Mouse (Mus musculus) yolk sac, embryonic 10.5 days (tissue): Measurements from ENCODE around the gene Prm1.
"Not testable (repeated sequence)": the region's sequence is repeated elsewhere in the genome, so short reads cannot be mapped to it uniquely, and the experiment has no call there.

ENCODE experiments used
- DNase-seq: peaks from one replicate; pipeline ENCODE4 v3.0.0-alpha.2; 2017; ENCODE audit warnings: low spot score

Gene Prm1

DNA sequence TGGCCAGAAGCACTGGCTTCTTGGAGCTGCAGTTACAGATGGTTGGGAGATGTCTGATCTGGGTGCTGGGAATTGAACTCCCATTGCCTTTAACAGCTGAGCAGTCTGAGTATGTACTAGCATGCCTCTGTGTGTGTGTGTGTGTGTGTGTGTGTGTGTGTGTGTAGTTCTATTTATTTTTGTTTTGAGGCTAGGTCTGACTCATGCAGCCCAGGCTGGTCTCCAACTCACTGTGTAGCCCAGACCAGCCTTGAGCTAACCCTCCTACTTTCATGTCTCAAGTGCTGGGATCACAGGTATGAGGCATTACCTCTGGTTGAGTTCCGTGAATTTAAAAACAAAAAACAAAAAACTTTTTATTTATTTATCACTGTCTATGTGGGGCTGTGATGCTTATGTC is 18.9 kb upstream of the Prm1 start:
- no peak for DNase-seq

DNA sequence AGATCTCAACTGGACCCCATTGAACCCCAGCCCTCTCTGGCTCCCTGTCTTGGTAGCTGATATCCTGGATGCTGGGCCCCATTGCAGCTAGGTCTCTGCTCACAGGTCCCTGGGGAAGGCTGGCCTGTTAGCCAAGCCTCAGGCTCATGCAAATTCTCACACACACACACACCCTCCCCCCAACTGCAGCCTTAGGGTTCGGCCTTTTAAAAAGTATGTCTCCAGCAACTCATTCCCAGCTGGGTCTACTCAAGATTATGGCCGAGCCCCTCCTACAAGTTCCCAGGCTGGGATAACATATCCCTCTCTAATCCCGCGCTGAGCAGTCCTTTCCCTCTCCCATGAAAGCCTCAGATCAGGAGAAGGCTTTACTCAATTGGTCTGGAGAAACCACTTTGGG is 15.7 kb upstream of the Prm1 start:
- no peak for DNase-seq

DNA sequence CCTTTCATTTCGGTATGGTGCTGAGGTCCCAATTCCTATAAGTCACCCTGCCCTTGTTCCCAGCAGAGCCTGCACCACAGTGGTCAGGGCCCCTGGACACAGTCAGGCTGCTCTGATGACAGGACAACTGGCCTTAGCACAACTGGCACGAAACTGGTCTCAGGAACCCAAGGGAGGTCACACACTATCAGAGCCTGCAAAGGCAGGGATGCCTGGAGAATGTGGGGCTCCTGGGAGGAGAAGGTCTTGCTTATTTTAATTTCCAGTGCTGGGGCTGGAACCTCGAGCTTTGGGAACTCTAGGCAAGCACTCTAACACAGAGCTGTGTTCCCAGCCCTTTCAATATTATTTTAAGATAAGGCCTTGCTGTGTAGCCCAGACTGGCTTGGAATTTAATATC is 14.3 kb upstream of the Prm1 start:
- DNase-seq = no peak

DNA sequence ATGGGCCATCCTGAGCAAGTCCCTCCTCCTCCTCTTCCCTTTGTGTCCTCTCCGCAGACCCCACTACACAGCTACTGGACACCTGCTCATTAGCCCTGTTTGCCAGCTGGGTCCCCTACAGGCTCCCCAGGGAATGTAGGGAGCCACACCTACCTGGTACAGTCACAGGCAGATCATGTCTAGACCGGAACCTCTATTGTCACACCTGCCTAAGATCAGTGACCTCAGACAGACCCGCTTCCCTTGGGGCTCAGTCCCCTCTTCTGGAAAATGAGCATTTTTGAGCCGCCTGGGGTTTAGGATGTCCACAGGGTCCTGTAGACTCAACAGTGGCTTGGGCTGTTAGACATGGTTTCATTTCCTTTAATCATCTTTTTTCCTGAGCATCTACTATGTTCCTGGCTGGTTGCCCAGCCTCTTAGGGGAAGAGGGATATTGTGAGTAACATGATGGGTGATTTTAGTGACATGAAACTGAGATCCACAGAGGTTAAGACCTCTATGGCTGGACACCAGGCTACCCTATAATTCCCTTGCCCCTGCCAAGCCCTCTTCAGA is 13.0 kb upstream of the Prm1 start:
- no peak for DNase-seq

DNA sequence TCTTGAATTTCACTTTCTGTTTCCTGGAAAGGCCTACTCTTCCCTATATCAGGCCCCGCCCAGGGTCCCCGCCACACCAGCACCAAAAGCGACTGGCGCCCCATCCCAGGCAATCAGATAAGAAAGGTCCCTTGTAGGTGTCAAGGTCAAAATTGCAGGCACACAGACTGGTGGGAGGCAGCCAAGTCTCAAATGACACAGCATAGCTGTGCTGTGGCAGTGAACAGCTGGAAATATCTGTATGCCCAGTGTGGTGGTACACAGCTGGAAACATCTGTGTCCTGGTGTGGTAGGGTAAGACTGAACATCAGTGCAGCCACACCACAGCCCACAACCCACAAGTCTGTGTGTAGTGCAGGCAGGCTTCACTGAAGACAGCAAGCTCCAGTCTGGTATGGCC is 9.2 kb upstream of the Prm1 start:
- no peak for DNase-seq

DNA sequence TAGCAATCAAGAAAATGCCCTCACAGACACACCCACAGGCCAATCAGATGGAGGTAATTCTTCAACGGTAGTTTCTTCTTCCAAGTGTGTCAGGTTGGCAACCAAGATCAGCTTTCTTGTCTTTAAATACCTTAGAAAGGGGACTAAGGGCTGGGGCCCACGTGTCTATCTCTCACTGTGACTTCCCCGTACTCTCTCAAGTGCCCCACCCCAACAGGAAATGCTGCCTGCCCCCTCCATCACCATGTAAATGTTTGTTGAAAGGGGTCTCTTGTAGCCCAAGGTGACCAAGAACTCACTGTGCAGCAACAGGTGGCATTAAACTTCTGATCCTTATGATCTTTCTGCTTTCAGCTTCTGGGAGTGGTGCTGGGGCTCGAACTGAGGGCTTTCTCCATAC is 8.1 kb upstream of the Prm1 start:
- DNase-seq = no peak

DNA sequence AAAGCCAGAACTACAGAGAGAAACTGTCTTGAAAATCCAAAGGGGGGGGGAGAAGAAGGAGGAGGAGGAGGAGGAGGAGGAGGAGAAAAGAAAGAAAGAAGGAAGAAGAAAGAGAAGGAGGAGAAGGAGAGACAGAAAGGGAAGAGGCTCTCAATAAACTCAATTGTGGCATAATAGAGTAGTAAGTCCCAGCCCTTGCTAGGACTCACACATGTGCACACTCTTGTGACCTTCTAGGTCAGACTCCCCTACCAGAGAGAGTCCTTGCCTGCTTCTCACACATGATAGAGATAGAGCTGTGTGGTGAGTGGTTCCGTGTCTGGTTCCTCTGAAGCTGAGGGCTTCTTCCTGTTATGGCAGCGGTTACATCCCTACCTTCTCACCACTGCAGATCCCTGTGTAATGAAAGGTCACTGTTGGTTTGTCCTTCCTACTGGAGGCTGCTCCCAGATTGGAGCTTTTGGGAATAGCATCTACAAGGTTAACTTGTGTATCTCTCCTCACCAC is 7.3 kb upstream of the Prm1 start, which contains the start of gene Gm11172:
TSS of gene Gm11172 (plus strand) at position 51 of the 507 bp plus-strand sequence.
- no peak for DNase-seq

DNA sequence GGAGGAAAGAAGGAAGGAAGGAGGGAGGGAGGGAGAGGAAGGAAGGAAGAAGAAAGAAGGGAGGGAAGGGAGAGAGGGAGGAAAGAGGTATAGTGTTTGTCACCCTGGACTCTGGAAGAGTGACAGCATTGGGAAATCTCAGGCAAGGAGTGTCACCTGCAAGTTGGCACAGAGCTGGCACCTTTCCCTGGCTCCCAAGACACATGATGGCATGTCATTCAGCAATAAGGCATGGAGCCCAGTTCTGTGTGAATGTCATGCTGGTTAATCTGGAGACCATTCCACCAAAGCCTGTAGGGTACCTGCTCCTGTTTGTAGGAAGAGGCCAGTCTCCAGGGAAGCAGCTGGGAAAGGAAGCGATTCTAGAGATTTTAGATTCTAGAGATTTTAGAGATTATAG is 4.7 kb upstream of the Prm1 start:
- DNase-seq = no peak

DNA sequence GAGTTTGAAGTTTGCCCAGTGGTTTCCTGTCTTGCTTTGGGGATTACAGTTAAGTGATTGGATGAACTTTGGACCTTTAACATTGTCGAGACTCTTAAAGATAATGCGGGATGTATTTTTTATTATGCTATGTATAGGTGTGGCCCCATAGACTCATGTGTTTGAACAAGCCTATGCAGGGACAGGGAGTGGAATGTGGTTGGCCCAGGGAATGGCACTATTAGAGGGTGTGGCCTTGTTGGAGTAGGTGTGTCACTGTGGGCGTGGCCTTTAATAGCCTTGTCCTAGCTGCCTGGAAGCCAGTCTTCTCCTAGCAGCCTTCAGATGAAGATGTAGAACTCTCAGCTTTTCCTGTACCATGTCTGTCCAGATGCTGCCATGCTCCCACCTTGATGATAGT is 3.2 kb downstream of the Prm1 start:
- not testable (repeated sequence) for DNase-seq

DNA sequence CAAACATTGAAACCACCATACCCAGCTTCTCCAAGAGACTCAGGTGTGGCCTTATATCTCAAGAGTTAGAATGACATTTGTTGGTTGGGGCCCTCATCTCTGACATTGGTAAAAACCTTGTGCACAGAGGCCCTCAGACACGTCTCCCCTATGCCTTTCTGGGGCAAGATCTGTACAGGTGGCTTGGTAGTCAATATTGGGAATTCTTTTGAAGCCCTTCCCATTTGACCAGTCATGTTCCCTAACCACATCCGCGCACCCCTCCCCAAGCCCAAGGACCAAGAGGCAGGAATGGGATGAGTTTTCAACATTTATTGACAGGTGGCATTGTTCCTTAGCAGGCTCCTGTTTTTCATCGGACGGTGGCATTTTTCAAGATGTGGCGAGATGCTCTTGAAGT is 9.6 kb downstream of the Prm1 start, which contains the start of gene Prm2:
TSS of gene Prm2 (minus strand) at position 101 of the 400 bp plus-strand sequence.
- no peak for DNase-seq

DNA sequence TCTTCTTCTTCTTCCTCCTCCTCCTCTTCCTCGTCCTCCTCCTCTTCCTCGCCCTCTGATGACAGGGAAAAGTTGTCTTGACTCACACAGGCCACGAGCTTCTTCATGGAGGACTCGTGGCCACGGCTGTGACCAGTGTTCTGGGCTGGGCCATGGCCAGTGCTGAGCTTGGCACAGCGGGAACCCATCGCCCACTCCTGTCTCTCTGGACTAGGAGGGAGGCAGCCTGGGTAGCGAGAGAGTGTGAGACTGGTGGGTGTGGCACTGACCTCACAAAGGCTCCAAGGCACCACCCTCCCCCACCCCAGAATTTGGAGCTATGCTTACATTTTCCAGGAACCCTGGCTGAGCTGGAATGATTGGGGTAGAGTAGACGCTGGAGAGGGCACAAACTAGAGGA is 14.9 kb downstream of the Prm1 start, which contains the start of gene Prm3:
TSS of gene Prm3 (minus strand) at position 213 of the 400 bp plus-strand sequence.
- DNase-seq = no peak

DNA sequence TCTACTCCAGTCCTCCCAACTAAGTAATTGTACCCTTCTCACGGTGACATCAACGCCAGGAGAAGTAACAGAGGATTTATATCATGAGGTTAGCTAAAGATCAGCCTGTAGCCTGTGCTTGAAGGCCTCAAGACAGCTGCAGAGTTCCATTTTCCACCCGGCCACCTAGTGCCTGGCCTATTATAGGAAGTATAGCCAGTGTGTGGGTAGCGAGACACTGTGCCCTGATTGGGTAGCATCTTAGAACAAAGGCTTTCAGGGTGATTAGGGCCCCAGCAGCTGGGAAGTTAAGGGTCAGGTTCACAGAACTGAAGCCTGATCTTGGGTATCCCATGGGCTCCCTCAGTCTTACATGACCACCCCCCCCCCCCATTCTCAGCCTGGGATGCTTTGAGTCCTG is 16.8 kb downstream of the Prm1 start:
- no peak for DNase-seq

DNA sequence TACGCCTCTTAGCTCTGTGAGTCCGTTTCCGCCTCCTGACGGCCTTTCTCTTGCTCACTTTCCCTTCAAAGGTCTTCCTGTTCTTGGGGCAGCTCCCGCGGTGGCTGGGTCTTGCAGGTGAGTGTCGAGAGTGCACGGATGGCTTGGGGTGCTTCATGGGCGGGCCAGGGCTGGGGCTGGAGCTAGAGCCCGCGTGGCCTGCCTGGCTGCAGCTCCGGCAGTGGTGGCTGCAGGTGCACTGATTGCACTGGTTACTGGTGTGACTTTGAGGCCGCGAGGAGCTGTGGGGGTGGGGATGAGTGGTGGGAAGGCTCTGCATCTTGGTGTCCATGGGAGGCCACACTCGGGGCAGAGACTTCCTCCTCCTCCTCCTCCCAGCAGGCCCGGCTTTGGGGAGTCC is 17.4 kb downstream of the Prm1 start, which contains the start of gene Tnp2:
TSS of gene Tnp2 (minus strand) at position 390 of the 400 bp plus-strand sequence.
- no peak for DNase-seq

DNA sequence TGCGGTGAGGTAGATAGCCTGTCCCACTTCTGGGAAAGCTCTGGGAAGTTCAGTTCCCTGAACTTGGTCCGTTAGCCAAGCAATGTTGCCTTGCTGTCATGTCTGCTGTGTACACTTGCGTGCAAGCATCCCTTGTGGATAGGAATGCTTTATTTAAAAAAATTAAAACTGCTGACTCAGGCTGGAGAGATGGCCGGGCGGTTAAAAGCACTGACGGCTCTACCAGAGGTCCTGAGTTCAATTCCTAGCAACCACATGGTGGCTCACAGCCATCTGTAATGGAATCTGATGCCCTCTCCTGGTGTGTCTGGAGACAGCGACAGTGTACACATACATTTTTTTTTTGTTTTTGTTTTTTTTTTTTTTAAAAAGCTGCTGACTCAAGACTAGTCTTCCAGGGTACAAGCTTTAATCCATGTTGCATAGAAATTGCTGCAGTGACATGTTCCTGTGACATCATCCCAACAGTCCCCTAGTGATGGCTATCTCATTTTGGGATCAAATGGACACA is 18.0 kb downstream of the Prm1 start:
- no peak for DNase-seq

DNA sequence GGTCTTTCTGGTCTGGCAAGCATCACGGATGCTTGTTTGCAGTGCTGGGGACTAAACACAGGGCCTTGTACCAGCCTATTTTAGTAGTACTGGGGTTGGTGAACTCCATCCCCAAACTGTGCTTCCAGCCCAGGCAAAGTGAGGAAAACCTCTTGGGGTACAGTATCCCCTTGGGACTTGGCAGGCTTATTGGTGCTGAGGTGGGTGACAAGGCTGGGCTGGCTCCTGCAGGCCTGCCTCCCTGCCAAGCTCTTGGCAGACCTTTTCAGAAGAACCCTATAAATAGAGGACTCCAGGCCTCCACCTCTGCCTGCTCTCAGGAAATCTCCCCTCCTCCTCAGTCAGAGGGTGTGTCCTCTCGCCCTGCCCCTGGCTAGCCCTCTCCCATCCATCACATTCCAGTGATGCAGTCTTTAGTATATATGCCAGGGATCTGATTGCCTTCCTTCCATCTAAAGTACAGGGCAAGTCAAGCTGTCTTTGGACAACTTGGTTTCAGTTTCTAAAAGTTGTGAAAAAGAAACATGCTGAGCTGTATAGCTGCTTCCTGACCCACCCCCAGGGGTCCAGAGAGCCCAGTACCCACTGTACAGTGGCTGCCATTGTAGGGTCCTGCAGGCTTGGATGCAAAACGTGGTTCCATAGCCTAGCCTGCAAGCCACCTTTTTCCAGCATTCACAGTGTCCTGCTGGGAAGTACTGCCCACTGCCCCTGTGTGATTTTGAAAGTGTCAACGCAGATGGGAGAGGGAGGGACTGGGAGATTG is 18.7 kb downstream of the Prm1 start:
- DNase-seq = no peak

DNA sequence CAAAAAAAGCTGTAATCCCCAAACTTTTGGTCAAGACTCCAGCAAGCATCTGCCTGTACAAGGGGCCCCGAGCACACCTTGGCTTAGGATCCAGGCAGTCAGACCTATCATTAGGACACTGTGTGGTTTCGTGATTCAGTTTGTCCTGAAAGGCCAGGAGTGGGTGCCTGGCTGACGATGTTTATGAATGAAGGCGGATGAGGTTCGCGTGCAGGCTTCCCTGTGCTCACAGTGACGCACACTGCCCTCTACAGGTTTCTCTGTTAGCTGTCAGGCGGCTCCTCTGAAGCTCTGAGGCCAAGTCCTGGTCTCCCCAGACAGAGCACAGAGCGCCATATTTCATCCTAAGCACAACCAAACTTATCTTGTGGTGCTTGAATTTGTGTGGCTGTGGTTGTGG is 19.4 kb downstream of the Prm1 start:
- peak; percentile 84 for DNase-seq

DNA sequence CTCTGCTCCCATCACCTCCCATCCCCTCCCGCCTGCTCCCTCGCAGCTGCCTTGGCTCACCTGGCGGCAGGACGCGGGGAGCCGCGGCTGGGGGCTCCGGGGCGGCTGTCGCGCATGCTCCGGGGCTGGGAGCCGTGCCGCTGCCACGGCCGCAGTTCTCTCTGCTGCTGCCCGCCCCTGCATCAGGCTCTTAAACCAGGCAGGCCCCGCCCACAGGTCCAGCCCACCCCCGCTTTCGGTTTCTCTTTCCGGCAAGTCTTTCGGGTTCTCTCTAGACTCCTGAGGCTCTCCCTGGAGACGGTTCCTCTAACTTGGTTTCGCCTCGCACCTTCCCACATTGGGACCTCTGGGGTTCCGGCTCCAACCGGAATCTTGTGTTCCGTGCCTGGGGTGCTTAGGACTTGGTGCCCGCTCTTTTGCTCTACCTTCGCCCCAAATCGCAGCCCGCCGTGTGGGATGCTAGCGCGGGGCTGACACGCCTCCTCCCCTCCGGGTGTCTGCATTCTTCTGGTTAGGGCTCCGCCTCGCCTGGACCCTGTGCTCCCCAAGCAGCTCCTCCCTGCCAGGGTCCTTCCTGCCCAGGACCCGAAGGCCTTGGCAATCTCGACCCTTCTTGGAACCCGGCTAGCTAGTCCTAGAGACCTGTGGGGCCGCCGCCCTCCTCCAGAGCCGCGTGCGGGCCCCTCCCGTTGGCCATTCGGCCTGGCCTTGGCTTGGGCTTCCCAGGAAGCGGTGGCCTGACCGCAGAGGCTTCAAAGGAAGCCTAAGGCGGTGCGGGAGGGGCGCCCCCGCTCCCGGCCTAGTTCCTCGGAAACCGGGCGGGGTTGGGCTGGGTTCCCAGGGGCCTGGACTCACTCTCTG is 20.0 kb downstream of the Prm1 start, which contains the start of gene Socs1:
TSS of gene Socs1 (minus strand) at position 166 of the 861 bp plus-strand sequence.
- DNase-seq = peak; percentile 95

DNA sequence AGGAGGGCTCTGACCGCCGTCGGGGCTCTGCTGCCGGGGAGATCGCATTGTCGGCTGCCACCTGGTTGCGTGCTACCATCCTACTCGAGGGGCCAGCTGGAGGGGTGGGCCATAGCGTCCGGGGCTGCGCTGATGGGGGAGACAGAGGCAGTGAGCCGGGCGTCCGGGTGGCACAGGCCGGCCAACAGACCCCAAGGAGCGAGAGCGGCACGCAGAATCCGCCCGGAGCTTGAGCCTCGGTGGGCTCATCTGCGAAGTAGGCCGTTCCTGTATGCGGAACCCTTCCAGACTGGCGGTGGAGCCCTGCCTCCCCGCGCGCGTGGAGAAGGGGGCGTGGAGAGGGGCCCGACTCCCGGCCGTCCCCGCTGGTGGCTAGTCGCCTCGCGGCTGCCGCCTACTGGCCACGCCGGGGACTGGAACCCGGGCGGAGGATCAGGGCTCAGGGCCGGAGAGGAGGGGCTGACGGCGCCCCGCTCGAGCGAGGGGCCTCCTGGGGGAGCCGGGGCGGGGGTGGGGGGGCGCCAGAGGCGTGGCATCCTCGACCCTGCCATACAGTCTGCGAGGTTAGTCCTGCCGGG is 20.8 kb downstream of the Prm1 start:
- DNase-seq = peak; percentile 93

DNA sequence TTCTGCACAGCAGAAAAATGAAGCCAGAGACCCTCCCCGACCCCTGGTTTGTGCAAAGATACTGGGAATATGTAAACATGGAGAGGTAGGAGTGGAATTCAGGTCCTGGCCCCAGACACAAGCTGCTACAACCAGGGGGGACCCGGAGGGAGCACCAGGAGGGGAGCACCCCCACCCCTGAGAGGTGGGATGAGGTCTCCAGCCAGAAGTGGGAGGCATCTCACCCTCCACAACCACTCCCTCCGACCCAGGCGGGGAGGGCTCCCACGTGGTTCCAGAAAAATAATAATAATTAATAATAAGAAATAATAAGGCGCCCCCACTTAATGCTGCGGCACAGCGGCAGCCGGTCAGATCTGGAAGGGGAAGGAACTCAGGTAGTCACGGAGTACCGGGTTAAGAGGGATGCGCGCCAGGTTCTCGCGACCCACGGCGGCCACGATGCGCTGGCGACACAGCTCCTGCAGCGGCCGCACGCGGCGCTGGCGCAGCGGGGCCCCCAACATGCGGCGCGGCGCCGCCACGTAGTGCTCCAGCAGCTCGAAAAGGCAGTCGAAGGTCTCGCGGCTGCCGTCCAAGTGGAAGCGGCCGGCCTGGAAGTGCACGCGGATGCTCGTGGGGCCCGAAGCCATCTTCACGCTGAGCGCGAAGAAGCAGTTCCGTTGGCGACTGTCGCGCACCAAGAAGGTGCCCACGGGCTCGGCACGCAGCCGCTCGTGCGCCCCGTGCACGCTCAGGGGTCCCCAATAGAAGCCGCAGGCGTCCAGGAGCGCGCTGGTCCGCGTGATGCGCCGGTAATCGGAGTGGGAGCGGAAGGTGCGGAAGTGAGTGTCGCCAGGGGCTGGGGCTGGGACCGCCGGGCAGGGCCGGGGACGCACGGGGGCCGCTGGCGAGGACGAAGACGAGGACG is 21.5 kb downstream of the Prm1 start:
- DNase-seq = no peak

DNA sequence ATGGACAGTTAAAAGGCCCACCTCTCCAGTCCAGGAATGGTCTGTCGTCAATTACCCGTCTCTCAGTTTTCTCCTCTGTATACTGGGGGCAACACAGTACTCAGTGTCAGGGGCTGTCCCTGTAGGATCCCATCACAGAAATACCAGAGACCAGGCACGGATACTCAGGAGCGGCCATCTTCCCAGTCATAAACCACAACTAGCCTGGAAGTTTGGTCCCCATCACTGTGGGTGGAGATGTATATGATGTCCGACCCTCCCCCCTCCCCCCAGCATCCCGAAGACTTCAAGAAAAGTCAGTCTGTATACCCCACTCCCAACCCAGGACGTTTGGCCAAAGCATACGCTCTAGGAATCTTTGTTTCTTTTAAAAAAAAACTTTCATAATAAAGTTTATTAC is 22.2 kb downstream of the Prm1 start:
- DNase-seq = no peak

DNA sequence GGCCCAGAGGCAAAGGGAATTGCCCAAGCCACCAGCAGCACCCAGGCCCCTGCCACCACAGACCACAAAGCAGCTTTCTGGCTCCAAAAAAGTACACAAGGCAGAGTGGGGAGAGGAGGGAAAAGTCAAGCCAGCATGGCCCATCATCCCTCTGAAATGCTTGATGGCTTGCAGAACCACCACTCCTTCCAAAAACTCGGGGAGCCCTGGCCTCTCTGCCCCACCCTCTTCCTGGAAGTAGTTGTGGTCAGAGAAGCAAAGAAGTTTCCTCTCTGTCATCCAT is 22.5 kb downstream of the Prm1 start:
- no peak for DNase-seq
